In genomic region chr10:23674633-23675515, GRCm38 (mm10) we compare ENCODE assay signal across 9 mouse cellular contexts.
DNase-seq lines count a peak whose midpoint lies in the region; ATAC-seq and TF ChIP-seq lines count a peak whose summit lies in the region.
"Had no signal": no experiment of that assay in that cellular context is flagged by ENCODE, and none has a peak within 500 bp of the region (broad histone marks: within the 10 kb centered on the region; RNA-seq: fewer than 3 reads in every experiment).

No protein-coding gene starts in this region.

- no peaks in the 10 kb centered on the region for H3K27me3 ChIP-seq in forebrain, embryonic 11.5 days (ENCODE audit: control insufficient read depth, insufficient read depth, low read length)
- H3K27me3 ChIP-seq in neural tube, embryonic 14.5 days (ENCODE audit: control insufficient read depth, insufficient read depth, low read length): no peaks in the 10 kb centered on the region
- H3K27me3 ChIP-seq: CH12.LX had no signal

- TF ChIP-seq POLR2A in lung, adult 2 months (IDR thresholded peaks at IDR 0.05; ENCODE audit: borderline replicate concordance, extremely low read depth, low read depth, low read length): no peak

- H3K9ac ChIP-seq in forebrain, embryonic 11.5 days (ENCODE audit: low read length): peak overlapping the region; percentile 44
- 0 out of 2 replicates have a peak overlapping the region, but pooled peaks have one; percentile 4 for H3K9ac ChIP-seq in neural tube, embryonic 14.5 days (replicated peaks; ENCODE audit: low read depth, low read length)

- no peak overlapping the region for H3K4me3 ChIP-seq in forebrain, embryonic 11.5 days (ENCODE audit: low read depth, low read length)
- H3K4me3 ChIP-seq in neural tube, embryonic 14.5 days (ENCODE audit: low read depth, low read length): no peak overlapping the region
- H3K4me3 ChIP-seq in lung, adult 2 months (replicated peaks; ENCODE audit: extremely low read depth, low read depth, low read length): no peak overlapping the region

- peak; percentile 64 for DNase-seq in heart, adult 11 months
- DNase-seq in heart, adult 9 months (ENCODE audit: low spot score in 2 of 2): no peak
- DNase-seq in forebrain, embryonic 11.5 days (ENCODE audit: low spot score): peak; percentile 82
- peak; percentile 23 to 32 for DNase-seq in layer of hippocampus, adult 8-10 months (ENCODE audit: low spot score in 2 of 2)
- no peak for DNase-seq in lung, adult 2 months
- no peak for DNase-seq in ovary, postnatal 36 days (ENCODE audit: low spot score)
- DNase-seq in thymus, adult 18-20 months: no peak

- peaks cover 13% of the 10 kb centered on the region; the same call in 1 of the 2 replicates for H3K4me1 ChIP-seq in forebrain, embryonic 11.5 days (replicated peaks; ENCODE audit: control insufficient read depth, insufficient read depth, low read length)
- peaks cover 7% of the 10 kb centered on the region; the same call in 1 of the 2 replicates for H3K4me1 ChIP-seq in neural tube, embryonic 14.5 days (ENCODE audit: control insufficient read depth, insufficient read depth, low read length)
- H3K4me1 ChIP-seq in lung, adult 2 months (ENCODE audit: control insufficient read depth, insufficient read depth, low read length): no peaks in the 10 kb centered on the region

- no peaks in the 10 kb centered on the region for H3K36me3 ChIP-seq in forebrain, embryonic 11.5 days (ENCODE audit: control insufficient read depth, insufficient read depth, low read length)
- H3K36me3 ChIP-seq in neural tube, embryonic 14.5 days (ENCODE audit: control insufficient read depth, insufficient read depth, low read length): no peaks in the 10 kb centered on the region

- H3K4me2 ChIP-seq in forebrain, embryonic 11.5 days (ENCODE audit: low read depth, low read length, severe bottlenecking): peak overlapping the region; percentile 13; the same call in 1 of the 2 replicates
- H3K4me2 ChIP-seq in neural tube, embryonic 14.5 days (ENCODE audit: low read depth, low read length): peak overlapping the region; percentile 30

- no peak for TF ChIP-seq CTCF in lung, adult 2 months (IDR thresholded peaks at IDR 0.05; ENCODE audit: insufficient read depth, low read length)

- ATAC-seq in forebrain, embryonic 11.5 days (replicated peaks; ENCODE audit: low FRiP score): peak; percentile 94
- ATAC-seq in neural tube, embryonic 14.5 days (ENCODE audit: low read depth): peak; percentile 90

- WGBS in forebrain, embryonic 11.5 days: 18% methylated on average over 16 of the region's 16 CpGs
- 17% methylated on average over 16 of the region's 16 CpGs for WGBS in neural tube, embryonic 14.5 days
- WGBS in lung, adult 2 months: 76% methylated on average over 16 of the region's 16 CpGs

- no peaks in the 10 kb centered on the region for H3K9me3 ChIP-seq in forebrain, embryonic 11.5 days (ENCODE audit: control insufficient read depth, low read length)
- H3K9me3 ChIP-seq in neural tube, embryonic 14.5 days (ENCODE audit: control insufficient read depth, low read length): no peaks in the 10 kb centered on the region

- H3K27ac ChIP-seq in forebrain, embryonic 11.5 days (ENCODE audit: low read depth, low read length): peak overlapping the region; percentile 88
- peak overlapping the region; percentile 50; the same call in 1 of the 2 replicates for H3K27ac ChIP-seq in neural tube, embryonic 14.5 days (ENCODE audit: low read depth, low read length)

Comparison
In these comparisons a context has a peak if more than half of its experiments do, and no peak if none do; other contexts are left out.
1. DNase-seq: peak in heart, adult 11 months (single experiment), forebrain, embryonic 11.5 days (single experiment) and layer of hippocampus, adult 8-10 months (2 of 2); none in heart, adult 9 months (0 of 2), lung, adult 2 months (single experiment), ovary, postnatal 36 days (single experiment) and thymus, adult 18-20 months (0 of 2).